Mouse (Mus musculus): ENCODE measurements around the gene Fanca.

DNA sequence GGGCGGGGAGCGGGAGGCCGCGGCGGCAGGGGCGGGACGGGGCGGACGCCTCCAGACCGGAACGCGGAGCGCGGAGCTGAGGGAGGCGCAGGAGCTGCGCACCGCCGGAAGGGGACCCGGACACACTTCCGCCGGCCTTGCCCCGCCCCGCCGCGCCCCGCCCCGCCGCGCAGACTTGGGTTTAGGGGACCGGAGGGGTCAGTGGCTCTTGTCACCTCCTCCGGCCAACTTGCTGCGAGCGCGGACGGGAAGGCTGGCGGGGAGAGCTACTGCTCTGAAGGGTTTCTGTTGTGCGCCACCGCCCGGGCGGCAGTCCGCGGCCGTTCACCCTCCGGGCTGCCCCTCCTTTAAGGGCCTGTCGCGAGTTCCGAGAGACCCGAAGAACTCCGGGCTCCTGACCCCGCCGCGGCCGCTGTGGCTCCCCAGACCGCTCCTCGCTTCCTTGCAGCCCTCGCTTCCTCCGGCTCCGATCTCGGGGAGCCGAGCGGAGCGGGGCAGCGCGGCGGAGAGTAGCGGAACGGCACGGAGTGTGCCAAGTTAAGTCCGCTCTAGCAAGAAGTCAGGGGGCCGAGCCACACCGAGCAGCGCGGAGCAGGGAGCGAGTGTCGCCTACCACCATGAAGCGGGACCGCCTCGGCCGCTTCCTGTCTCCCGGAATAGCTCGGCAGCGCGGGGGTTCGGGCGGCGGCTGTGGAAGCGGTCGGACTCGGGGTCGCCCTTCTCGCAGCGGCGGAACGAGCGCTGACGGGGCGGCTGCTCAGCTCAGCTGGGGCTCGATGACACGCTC lies 64.1 kb downstream of the Fanca start, which contains the start of the genes Zfp276 and Vps9d1:
- TF ChIP-seq CTCF (conservative IDR thresholded peaks at IDR 0.05; ENCODE audit: low read length) (no peak), NANOG (IDR thresholded peaks at IDR 0.05; ENCODE audit: borderline replicate concordance, low read length) (no peak)

All from E14TG2a.4 (cell line).